Mouse (Mus musculus) brain, embryonic 14.5 days (tissue): ENCODE results near the gene Nkx6-1.

Experiments used
- CTCF ChIP-seq: fragments of 200-500 bp; IDR thresholded peaks from 2 replicates; pipeline ENCODE4 v1.5.1; 2012; ENCODE audit warnings: inconsistent platforms, mild to moderate bottlenecking, moderate library complexity, borderline replicate concordance; ENCODE audit not compliant: insufficient read depth, insufficient read length; ENCODE audit errors: extremely low read depth
- POLR2A ChIP-seq: fragments of 200-500 bp; IDR thresholded peaks from 2 replicates; pipeline ENCODE4 v1.6.1; 2012; ENCODE audit warnings: mild to moderate bottlenecking, inconsistent platforms, borderline replicate concordance; ENCODE audit not compliant: poor library complexity, insufficient read depth, insufficient read length, severe bottlenecking; ENCODE audit errors: extremely low read depth

- TF ChIP-seq CTCF (no peak), POLR2A (no peak)
These were observed 5.9 kb downstream of the Nkx6-1 start for GRCm38 (mm10) chr5:101658984-101659290.
